Mouse (Mus musculus): Measurements from ENCODE around the gene Chrne. TPM values are rescaled to one million over a fixed set of nuclear protein-coding genes. Genes with fewer than 3 reads are reported as not detected.
A peak's percentile ranks its signal among the peaks of the same experiment; 100 is the strongest.

The Chrne gene
- polyA plus RNA-seq, 1 experiment, result 0.53 TPM

DNA sequence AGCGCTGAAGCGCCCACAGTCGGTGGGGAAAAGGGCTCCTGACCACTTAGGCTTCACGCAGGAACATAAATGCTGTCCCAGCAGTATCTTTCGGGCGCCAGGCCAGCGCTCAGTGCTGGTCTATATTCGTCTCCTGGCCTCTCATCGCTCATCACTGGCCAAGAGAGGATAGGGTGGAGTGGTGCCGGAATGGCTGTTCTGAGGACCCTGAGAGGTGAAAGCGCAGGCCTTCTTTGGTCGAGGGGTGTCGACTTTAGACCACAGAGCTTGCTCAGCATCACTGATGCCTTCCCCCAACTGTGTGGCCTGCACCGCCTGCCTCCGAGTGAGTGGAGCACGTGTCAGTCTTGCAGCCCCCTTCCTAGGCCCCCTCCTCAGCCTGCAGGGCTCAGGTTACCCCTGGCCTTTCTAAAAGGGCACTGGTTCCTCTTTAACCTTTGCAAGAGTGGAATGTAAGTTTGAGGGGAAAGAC, 37.5 kb upstream of the Chrne start:
- H3K4me3 ChIP-seq (ENCODE audit: control insufficient read depth, insufficient read depth, low read length), result peak overlapping the region; percentile 100
- H3K36me3 ChIP-seq (ENCODE audit: control insufficient read depth, insufficient read depth, low read length), result peaks cover 16% of the 10 kb centered on the region
- peak overlapping the region; percentile 97; the same call in 1 of the 2 replicates for H3K27ac ChIP-seq (ENCODE audit: control insufficient read depth, insufficient read depth, low read length)
- no peaks in the 10 kb centered on the region for H3K27me3 ChIP-seq (ENCODE audit: control insufficient read depth, insufficient read depth, low read length)
- TF ChIP-seq POLR2A (IDR thresholded peaks at IDR 0.05; ENCODE audit: control insufficient read depth, extremely low read depth, insufficient read depth, low read length, poor library complexity), result no peak
- no peak for TF ChIP-seq CTCF (IDR thresholded peaks at IDR 0.05; ENCODE audit: borderline replicate concordance, control insufficient read depth, extremely low read depth, insufficient read depth, low read length, poor library complexity)
- peak; percentile 16 for DNase-seq
- 74% methylated on average over 16 of the region's 16 CpGs for WGBS
- H3K4me1 ChIP-seq (replicated peaks; ENCODE audit: control insufficient read depth, insufficient read depth, low read length), result peaks cover 35% of the 10 kb centered on the region

- Histone ChIP-seq H3K27me3 (ENCODE audit: control insufficient read depth, insufficient read depth, low read length) (no peaks in the 10 kb centered on the region), H3K4me1 (replicated peaks; ENCODE audit: control insufficient read depth, insufficient read depth, low read length) (peaks cover 40% of the 10 kb centered on the region), H3K36me3 (ENCODE audit: control insufficient read depth, insufficient read depth, low read length) (peaks cover 23% of the 10 kb centered on the region), H3K4me3 (ENCODE audit: control insufficient read depth, insufficient read depth, low read length) (peak overlapping the region; percentile 100), H3K27ac (ENCODE audit: control insufficient read depth, insufficient read depth, low read length) (peak overlapping the region; percentile 97)
- peak; percentile 66 for DNase-seq
- 5% methylated on average over 60 of the region's 61 CpGs for WGBS
- no peak for TF ChIP-seq CTCF (IDR thresholded peaks at IDR 0.05; ENCODE audit: borderline replicate concordance, control insufficient read depth, extremely low read depth, insufficient read depth, low read length, poor library complexity)
- no peak for TF ChIP-seq POLR2A (IDR thresholded peaks at IDR 0.05; ENCODE audit: control insufficient read depth, extremely low read depth, insufficient read depth, low read length, poor library complexity)
Observed at GRCm38 (mm10) chr11:70655571-70656455, 36.8 kb upstream of the Chrne start.

GRCm38 (mm10) chr11:70654923-70655570, 36.0 kb upstream of the Chrne start:
- WGBS, result under 1% methylated on average over 48 of the region's 48 CpGs
- peaks cover 30% of the 10 kb centered on the region for H3K36me3 ChIP-seq (ENCODE audit: control insufficient read depth, insufficient read depth, low read length)
- no peaks in the 10 kb centered on the region for H3K27me3 ChIP-seq (ENCODE audit: control insufficient read depth, insufficient read depth, low read length)
- peaks cover 46% of the 10 kb centered on the region for H3K4me1 ChIP-seq (replicated peaks; ENCODE audit: control insufficient read depth, insufficient read depth, low read length)
- peak overlapping the region; percentile 100 for H3K4me3 ChIP-seq (ENCODE audit: control insufficient read depth, insufficient read depth, low read length)
- peak overlapping the region; percentile 97 for H3K27ac ChIP-seq (ENCODE audit: control insufficient read depth, insufficient read depth, low read length)
- TF ChIP-seq POLR2A (IDR thresholded peaks at IDR 0.05; ENCODE audit: control insufficient read depth, extremely low read depth, insufficient read depth, low read length, poor library complexity), result peak; percentile 78
- TF ChIP-seq CTCF (IDR thresholded peaks at IDR 0.05; ENCODE audit: borderline replicate concordance, control insufficient read depth, extremely low read depth, insufficient read depth, low read length, poor library complexity), result no peak
- peak; percentile 78 for DNase-seq

GRCm38 (mm10) chr11:70654198-70654922, 35.3 kb upstream of the Chrne start, which contains the start of gene Pfn1:
TSS of gene Pfn1 (minus strand) at chr11:70654644.
- peak within 1 kb of the TSS; percentile 99 for H3K27ac ChIP-seq (ENCODE audit: control insufficient read depth, insufficient read depth, low read length)
- peak within 1 kb of the TSS; percentile 100 for H3K4me3 ChIP-seq (ENCODE audit: control insufficient read depth, insufficient read depth, low read length)
- TF ChIP-seq POLR2A (IDR thresholded peaks at IDR 0.05; ENCODE audit: control insufficient read depth, extremely low read depth, insufficient read depth, low read length, poor library complexity), result peak; percentile 93
- TF ChIP-seq CTCF (IDR thresholded peaks at IDR 0.05; ENCODE audit: borderline replicate concordance, control insufficient read depth, extremely low read depth, insufficient read depth, low read length, poor library complexity), result 0 out of 2 replicates have a peak, but pooled peaks have one; percentile 19
- WGBS, result under 1% methylated on average over 61 of the region's 61 CpGs
- H3K36me3 ChIP-seq (ENCODE audit: control insufficient read depth, insufficient read depth, low read length), result peaks cover 37% of the 10 kb centered on the region
- no peaks in the 10 kb centered on the region for H3K27me3 ChIP-seq (ENCODE audit: control insufficient read depth, insufficient read depth, low read length)
- peak; percentile 79 for DNase-seq
- H3K4me1 ChIP-seq (replicated peaks; ENCODE audit: control insufficient read depth, insufficient read depth, low read length), result peaks cover 53% of the 10 kb centered on the region

DNA sequence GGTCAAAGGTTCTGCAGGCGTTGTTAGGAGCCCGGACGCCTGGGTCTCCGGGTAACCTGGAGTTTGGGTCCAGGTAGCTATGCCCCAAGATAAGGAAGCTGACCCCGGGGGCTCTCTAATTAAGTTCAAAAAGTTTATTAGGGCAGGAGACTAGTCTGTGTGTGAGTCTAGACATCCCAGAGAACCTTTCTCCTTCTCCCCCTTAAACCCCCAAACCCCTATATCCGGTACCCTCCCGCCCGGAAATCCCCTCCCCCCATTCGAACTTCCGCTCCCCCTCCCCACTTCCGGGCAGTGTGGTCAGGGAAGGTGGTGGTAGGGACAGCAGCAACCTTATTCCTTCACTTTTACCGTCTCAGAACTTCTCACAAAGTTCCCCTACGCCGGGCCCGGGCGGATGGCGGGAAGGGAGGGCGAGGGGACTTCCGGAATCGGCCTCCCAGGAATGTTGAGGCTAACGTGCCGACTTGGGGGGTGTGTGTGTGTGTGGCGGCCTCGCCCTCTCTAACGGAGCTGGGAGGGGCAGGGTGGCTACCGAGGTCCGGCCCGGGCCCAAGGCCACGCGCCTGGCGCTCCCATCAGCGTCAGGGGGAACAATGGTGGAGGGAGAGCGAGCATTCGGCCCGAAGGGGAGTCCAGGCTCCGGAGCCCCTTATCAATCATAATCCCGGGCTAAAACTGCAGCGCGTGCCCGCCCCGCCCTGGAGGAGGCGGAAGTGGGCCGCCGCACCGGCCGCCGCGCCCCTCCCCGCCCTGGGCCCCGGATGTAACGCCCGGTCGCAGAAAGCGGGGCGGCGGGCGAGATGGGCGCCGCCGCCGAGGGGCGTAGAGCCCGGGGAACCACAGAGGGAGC, 34.6 kb upstream of the Chrne start:
- H3K27ac ChIP-seq (ENCODE audit: control insufficient read depth, insufficient read depth, low read length), result peak overlapping the region; percentile 99
- peak overlapping the region; percentile 100 for H3K4me3 ChIP-seq (ENCODE audit: control insufficient read depth, insufficient read depth, low read length)
- peaks cover 53% of the 10 kb centered on the region for H3K4me1 ChIP-seq (replicated peaks; ENCODE audit: control insufficient read depth, insufficient read depth, low read length)
- TF ChIP-seq CTCF (IDR thresholded peaks at IDR 0.05; ENCODE audit: borderline replicate concordance, control insufficient read depth, extremely low read depth, insufficient read depth, low read length, poor library complexity), result peak; percentile 29; the same call in 1 of the 2 replicates
- no peak for TF ChIP-seq POLR2A (IDR thresholded peaks at IDR 0.05; ENCODE audit: control insufficient read depth, extremely low read depth, insufficient read depth, low read length, poor library complexity)
- WGBS, result under 1% methylated on average over 63 of the region's 63 CpGs
- peak; percentile 81 for DNase-seq
- peaks cover 44% of the 10 kb centered on the region for H3K36me3 ChIP-seq (ENCODE audit: control insufficient read depth, insufficient read depth, low read length)
- H3K27me3 ChIP-seq (ENCODE audit: control insufficient read depth, insufficient read depth, low read length), result no peaks in the 10 kb centered on the region
